Mouse (Mus musculus): ENCODE measurements around the gene Ngfr.

The Ngfr gene

GRCm38 (mm10) chr11:95528231-95528630, 59.3 kb downstream of the Ngfr start:
- Histone ChIP-seq H3K36me3 (ENCODE audit: control insufficient read depth, insufficient read depth, low read length, poor library complexity, severe bottlenecking) (no peaks in the 10 kb centered on the region), H3K27me3 (ENCODE audit: control insufficient read depth, insufficient read depth, low read length, poor library complexity, severe bottlenecking) (no peaks in the 10 kb centered on the region)
- no peak for DNase-seq (ENCODE audit: low read depth, low spot score)

DNA sequence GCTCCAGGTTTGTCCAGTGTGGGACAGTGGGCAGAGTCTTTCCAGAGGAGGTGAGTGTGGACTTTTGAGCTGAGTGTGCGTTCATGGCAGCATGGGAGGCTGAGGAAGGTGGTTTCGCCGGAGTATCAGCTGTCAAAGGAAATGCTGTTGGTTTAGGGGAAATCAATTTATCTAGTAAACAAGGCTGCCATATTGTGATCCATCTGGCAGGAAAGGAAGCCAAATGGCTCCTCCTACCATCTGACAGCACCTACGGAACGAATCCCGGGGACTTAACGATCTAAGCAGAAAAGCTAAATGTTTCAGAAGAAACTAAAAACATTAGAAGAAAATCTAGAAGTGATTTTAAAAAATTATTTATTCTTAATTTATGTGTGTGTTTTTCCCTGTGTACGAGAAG, 60.2 kb downstream of the Ngfr start:
- H3K27me3 ChIP-seq (ENCODE audit: control insufficient read depth, insufficient read depth, low read length, poor library complexity, severe bottlenecking): no peaks in the 10 kb centered on the region
- H3K36me3 ChIP-seq (ENCODE audit: control insufficient read depth, insufficient read depth, low read length, poor library complexity, severe bottlenecking): no peaks in the 10 kb centered on the region
- no peak for DNase-seq (ENCODE audit: low read depth, low spot score)

DNA sequence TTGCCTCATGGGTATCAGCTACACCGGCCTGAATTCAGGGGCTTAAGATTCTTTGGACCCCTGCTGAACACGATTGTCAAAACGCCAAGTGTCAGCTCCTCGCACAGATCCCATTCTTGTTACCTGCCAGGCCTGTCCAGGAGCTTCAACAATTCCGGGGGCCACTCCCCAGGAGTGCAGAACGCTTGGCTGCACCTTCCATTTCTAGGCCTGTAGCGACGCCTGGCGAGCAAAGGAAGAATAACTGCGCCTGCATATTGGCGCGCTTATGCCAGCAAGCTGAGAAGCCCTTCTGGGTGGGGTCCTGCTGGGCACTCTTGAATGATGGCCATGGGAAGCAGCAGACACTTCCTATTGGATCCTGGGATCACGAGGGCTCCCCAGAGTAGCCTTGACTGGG, 66.0 kb downstream of the Ngfr start:
- peak; percentile 76 for DNase-seq (ENCODE audit: low read depth, low spot score)
- H3K36me3 ChIP-seq (ENCODE audit: control insufficient read depth, insufficient read depth, low read length, poor library complexity, severe bottlenecking): no peaks in the 10 kb centered on the region

DNA sequence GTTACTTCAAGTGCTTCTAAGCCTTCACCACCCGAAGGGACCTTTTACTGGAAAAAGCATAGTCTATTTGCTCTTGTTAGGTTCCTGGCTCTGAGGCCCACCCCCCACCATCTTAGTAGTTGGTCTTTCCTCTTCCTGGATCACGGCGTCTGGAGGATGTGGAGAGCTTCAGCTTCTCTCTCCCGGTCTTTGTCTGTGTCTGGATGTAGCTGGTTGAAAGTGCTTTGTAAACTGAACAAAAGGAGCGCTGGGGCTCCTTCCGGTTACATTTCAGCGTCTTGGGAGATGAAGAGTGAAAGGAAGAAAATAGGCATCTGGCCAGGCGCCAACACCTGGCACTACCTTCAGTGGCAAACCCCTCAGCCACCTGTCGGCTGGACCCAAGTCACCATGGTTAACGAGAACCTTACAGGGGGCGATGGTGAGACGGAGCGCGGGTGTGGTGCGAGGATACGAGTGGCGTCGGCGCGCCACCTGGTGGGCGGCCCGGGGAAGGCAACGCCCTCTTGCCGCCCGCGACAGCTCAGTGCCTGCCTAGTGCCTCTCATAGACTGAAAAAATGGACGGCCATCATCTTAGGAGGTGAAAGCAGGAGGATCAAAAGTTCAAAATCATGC, 67.0 kb downstream of the Ngfr start:
- DNase-seq (ENCODE audit: low read depth, low spot score): peak; percentile 93
- Histone ChIP-seq H3K36me3 (ENCODE audit: control insufficient read depth, insufficient read depth, low read length, poor library complexity, severe bottlenecking) (no peaks in the 10 kb centered on the region), H3K27me3 (ENCODE audit: control insufficient read depth, insufficient read depth, low read length, poor library complexity, severe bottlenecking) (peaks cover 2% of the 10 kb centered on the region; the same call in 1 of the 2 replicates)

More for the DNA sequence above, 66.0 kb downstream of the Ngfr start:
- peaks cover 2% of the 10 kb centered on the region; the same call in 1 of the 2 replicates for H3K27me3 ChIP-seq (ENCODE audit: control insufficient read depth, insufficient read depth, low read length, poor library complexity, severe bottlenecking)

- H3K27me3 ChIP-seq (ENCODE audit: control insufficient read depth, insufficient read depth, low read length, poor library complexity, severe bottlenecking): peaks cover 2% of the 10 kb centered on the region; the same call in 1 of the 2 replicates
- peak; percentile 15 for DNase-seq (ENCODE audit: low read depth, low spot score)
- H3K36me3 ChIP-seq (ENCODE audit: control insufficient read depth, insufficient read depth, low read length, poor library complexity, severe bottlenecking): no peaks in the 10 kb centered on the region
Measured at GRCm38 (mm10) chr11:95519996-95520395, 67.5 kb downstream of the Ngfr start.

DNA sequence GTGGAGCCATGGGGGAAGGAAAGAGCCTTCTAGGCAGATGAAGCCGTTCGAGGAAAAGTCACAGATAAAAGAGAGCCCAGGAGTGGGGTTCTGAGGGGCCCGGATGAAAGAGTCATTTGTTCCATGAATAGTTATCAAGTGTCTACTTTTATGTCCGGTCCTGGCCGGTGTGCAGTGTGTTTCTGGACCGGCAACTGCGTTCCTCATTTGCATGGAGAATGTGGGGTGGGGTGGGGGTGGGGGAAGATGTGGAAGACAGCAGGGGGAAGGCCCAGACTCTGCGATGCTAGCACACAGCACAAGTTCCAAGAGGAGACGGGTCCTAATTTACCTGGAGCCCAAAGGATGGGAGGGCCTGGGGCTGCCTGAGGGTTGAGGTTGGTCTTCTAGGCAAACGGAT, 68.2 kb downstream of the Ngfr start:
- Histone ChIP-seq H3K27me3 (ENCODE audit: control insufficient read depth, insufficient read depth, low read length, poor library complexity, severe bottlenecking) (peaks cover 2% of the 10 kb centered on the region; the same call in 1 of the 2 replicates), H3K36me3 (ENCODE audit: control insufficient read depth, insufficient read depth, low read length, poor library complexity, severe bottlenecking) (no peaks in the 10 kb centered on the region)
- DNase-seq (ENCODE audit: low read depth, low spot score): no peak
